Mouse (Mus musculus) lung, postnatal 36 days (tissue): ENCODE data around the gene Zfp335.
"Not testable (repeated sequence)": the region's sequence is repeated elsewhere in the genome, so short reads cannot be mapped to it uniquely, and the experiment has no call there.

ENCODE experiments used
- DNase-seq: peaks from one replicate; pipeline ENCODE4 v3.0.0; 2022; ENCODE audit warnings: mixed read lengths

The Zfp335 gene

DNA sequence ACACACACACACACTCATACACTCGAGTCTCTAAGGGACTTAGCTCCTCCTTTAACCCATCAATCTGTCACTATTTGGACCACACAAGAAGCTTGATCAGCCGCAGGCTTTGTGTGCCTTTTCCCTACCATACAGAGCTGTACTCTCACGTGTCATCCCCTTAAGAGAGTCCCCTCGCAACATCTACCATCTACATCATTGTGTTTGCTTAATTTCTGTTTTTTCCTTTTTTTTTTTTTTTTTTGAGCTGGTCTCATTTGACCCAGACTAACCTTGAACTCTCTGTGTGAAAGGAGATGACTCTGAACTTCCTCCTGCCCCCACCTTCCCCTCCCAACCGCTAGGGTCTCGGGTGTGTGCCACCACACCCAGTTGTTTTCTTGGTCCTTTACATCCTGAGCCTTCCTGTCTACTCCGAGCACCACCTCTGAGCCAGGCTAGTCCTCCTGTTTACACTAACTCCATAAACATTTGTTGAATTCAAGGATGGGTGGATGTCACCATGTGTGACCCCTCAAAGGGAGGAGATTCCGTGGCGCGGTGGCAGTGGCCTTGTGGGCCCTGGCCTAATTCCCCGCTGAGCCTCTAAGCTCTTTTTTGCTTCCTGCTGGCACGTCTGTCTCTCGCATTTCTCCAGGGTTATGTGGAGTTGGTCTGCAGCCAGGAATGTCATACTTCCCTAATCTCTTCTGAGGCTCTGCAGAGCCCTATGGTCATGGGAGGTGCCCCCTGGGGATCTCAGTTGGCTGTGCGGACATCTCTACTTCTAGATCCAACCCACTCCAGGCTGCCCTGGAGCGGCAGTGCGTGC lies 44.6 kb downstream of the Zfp335 start:
- peak; percentile 93 for DNase-seq

DNA sequence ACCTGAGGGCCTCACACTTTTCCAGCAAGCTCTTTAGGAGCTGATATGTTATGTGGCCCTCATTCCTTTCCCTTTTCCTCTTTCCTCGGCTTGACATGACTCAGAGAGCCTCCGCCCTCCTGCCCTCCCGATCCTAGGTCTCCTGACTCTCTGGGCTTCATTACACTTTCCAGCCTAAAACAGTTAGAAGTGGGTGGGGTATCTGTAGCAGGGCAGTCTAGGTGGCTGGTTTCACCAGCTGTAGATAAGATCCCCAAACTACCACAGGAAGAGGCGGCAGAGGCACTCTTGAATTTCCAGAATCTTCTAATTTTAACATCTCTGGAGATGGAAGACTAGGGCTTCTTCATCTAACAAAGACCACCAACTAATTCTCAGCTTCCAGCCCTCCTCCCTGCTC lies 47.0 kb downstream of the Zfp335 start:
- no peak for DNase-seq

DNA sequence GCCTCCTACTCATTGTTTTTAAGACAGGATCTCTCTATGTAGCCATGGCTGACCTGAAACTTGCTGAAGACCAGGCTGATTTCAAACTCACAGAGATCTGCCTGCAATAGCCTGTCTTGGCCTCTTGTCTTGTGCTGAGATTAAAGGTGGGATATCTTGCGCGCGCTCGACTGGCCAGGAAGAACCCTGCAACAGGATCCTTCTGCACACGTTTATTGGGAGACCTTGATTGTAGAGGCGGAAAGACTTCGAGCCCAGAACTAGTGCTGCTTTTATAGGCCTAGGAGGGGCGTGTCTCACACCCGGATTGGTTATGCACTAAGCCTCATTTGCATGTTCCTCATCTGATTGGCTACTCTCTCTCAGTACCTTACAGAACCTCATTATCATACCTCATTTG lies 48.1 kb downstream of the Zfp335 start:
- not testable (repeated sequence) for DNase-seq

DNA sequence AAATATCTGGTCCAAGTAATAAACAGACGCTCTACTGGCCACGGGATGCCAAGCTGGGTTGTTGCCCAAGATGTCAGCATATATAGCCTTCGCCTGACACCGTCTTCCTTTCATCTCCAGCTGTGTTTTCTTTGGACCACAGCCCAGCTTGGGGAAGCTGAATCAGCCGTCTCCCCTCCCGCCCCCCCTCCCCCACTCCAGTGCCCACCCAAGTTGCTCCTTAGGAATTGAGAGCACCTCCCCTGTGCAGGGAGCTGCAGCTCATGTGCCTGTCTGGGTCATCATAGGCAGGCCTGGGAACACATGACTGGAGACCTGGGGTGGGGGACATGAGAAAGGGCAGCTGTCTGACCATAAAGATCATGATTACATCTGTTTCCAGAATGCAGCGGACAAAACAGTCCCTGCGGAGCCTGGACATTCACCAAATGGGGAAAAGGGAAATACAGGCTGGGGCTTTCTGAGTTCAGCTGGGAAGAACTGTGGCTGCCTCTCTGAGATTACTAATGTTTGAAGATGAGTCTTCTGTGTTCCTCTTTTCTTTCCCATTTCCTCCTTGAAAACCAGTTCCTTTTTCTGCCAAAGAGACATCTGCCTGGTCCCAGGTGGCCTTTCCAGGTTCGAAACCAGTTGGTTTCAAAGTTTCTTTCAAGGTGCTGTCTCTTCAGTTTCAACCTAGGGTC lies 49.2 kb downstream of the Zfp335 start:
- peak; percentile 86 for DNase-seq

DNA sequence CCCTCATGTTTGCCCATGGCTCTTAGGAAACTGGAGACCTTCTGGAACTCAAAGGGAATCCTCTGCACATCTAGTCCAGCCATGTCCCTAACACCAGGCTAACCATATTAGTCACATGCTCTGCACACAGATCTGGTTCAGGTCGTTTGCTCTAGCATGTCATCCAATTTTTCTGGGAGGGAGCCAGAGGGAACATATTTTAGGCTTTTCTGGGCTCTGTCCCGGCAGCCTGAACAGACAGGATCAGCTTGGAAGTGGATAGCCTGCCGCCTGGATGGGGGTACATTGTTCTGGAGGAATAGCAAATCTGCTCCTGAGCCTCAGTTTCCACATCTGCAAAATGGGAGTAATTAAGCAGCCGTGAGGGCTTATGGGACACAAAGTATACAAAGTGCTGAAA lies 50.5 kb downstream of the Zfp335 start:
- no peak for DNase-seq

DNA sequence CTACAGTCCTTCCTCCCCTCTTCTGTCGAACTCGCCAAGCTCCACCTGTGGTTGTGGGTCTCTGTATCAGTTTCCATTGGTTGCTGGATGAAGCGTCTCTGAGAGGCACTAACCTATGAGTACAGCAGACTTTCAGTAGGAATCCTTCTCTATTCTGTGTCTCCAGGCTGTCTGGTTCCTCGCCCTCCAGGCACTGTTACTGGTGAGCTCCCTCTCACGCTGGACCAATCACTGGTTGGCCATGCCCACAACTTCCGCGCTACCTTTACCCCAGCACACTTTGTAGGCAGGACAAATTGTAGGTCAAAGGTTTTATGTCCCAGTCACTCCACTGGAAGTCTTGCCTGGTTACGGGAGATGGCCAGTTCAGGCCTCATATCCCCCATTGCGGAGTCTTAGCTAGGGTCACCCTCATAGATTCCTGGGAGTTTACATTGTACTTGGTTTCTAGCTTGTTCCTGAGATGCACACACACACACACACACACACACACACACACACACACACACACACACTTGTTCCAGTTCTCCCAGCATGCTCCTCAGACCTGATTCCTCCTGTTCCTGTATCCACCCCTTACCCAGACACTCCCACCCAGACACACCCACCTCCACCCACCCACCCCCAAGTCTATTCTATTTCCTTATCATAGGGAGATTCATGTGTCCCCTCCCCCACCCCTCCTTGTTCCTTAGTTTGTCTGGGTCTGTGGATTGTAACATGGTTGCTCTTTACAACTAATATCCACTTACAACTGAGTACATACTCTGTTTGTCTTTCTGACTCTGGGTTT lies 51.7 kb downstream of the Zfp335 start:
- peak; percentile 43 for DNase-seq

DNA sequence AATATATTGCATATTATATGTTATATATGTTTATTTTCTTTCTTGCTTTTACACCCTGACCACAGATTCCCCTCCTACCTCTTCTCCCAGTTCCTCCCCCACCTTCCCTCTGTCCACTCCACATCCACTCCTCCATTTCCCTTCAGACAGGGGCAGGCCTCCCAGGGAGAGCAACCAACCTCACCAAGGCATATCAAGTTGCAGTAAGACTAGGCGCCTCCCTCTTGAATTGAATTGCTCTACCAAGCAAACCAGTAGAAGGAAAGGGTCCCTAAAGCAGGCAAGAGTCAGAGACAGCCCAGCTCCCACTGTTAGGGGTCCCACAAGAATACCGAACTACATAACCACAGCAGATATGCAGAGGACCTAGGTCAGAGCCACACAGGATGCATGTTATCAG lies 52.4 kb downstream of the Zfp335 start:
- no peak for DNase-seq

DNA sequence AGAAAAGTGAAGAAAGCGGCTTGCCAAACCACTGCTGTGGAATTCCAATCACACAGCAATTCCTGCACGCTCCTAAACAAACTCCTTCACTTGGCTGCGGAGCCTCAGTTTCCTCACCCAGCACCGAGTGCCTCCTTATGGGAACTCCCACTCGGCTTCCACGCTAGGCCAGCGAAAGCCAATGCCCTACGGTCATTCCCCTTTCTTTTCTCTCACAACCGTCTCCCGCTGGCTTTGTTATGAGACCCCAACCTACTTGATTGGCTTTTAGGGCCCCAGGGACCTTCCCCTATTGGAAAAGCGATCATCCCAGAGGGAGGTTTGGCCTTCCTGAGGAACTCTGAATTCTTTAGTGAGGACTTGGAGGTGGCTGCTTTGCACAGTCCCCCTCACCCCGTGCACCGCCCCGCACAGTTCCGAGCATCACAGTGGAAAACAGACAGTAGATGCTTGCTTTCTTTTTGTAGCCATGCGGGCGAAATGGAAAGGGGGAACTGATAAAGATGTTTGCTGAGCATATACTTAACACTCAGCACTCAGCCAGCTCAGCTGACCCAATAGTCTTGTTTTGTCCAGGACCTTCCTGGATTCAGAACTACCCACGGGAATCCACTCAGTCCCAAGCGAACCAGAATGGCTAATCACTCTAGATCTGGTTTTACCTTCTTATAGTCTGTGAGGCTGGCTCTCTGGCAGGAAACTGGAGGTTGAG lies 53.6 kb downstream of the Zfp335 start:
- no peak for DNase-seq

DNA sequence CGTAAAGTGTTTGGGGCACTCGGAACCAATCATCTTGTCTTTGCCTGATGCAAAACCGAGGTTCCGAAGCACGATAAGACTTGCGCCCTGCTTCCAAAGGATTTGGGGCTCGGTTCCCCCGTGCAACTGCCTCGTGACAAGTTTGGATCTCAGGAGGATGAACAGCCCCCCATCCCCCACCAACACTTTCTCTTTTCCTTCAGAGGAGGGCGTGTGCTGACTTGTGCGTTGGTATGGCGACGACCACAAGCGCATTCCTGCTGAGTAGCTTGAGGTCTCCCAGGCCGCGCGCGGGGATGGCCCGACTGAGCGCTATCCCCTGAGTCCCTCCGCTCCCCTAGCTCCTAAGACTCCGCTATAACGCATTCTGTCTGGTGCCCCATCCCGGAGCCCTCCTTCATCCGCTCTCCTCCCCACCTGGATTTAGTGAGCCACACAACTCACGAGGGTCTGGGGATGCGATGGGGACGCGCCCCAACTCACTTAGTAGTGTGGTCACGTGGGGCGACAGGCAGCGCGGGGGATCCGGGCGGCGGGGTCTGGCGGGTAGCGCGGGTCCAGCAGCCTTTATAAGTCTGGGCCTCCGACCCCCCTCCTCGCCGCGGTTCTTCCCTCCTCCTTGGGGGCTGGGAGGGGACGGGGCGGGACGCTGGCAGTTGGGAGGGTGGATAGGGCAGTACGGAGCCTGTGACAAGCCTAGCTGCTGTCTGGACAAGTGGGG lies 54.3 kb downstream of the Zfp335 start, which contains the start of gene Pltp:
Pltp (minus strand) TSS at position 611 of the 721 bp plus-strand sequence.
- peak; percentile 82 for DNase-seq

DNA sequence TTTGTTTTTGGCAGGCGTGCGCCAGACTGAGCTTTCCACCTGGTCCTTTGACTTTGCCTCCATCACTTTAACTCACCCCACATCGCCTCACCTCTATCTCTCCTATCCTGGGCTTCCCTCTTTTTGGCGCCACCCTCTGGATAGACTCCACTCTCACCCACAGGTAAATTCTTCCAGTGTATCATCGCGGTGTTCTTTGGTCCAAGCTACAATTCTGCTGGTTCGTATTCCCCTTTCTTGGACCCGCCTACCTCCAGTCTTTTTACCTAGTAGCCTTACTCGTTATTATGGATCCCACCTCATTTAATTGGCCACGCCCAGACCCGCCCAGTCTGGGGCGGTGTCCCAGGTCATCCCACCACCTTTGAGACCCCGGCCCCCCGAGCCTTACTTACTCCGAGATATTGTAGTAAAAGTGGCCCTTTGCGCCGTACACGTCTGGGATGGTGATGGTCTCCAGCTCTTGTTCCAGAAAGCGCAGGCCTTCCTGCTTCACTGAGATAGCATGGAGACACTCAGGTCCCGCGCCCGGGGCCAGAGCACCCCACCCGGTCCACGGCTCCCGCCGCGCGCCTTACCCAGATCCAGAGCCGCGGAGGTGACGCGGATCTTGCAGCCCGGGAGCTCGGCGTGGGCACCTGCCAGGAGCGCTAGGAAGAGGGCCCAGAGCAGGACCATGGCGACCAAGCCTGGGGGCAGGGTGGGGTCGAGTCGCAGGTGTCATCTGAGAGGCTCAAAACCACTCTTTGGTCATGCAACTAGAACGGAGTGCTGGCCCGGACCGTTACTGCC lies 55.1 kb downstream of the Zfp335 start:
- no peak for DNase-seq

DNA sequence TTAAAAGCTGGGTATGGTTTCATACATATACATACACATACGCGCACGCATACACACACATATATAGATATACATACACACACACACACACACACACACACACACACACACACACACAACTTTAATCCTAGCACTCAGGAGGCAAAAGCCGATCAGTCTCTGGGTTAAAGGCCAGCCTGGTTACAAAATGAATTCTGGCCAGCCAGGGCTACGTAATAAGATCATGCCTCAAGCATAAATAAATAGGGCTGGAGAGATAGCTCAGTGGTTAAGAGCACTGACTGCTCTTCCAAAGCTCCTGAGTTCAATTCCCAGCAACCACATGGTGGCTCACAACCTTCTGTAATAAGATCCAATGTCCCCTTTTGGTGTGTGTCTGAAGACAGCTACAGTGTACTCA lies 56.0 kb downstream of the Zfp335 start:
- not testable (repeated sequence) for DNase-seq

DNA sequence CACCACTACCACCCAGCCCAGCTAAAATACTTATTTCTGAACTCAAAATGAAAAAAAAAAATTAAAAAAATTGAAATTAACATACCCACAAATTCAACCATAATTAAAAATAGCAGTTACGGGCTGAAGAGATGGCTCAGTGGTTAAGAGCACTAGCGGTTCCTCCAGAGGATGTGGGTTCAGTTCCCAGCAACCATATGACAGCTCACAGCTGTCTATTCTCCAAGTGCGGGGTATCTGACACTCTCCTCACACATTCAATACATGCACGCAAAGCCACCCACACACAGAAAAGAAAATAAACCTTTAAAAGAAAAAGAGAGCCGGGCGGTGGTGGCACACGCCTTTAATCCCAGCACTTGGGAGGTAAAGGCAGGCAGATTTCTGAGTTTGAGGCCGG lies 61.5 kb downstream of the Zfp335 start:
- no peak for DNase-seq

DNA sequence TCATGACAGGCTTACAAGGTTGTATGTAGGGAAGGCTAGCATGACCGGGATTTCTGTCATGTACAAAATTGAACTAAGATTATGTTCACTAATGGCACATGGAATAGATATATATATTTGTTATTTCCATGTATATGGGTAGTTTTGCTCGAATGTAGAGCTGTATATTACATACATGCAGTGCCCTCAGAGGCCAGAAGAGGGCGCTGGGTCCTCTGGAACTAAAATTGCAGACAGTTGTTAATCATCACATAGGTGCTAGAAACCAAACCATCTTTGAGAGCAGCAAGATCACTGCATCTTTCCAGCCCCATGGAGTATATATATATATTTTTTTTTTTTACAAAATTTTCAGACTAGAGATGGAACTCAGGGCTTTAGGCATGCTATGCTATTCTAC lies 65.8 kb downstream of the Zfp335 start:
- DNase-seq, result peak; percentile 42
